ENCODE assay signal across 16 mouse cellular contexts in the genomic region with DNA sequence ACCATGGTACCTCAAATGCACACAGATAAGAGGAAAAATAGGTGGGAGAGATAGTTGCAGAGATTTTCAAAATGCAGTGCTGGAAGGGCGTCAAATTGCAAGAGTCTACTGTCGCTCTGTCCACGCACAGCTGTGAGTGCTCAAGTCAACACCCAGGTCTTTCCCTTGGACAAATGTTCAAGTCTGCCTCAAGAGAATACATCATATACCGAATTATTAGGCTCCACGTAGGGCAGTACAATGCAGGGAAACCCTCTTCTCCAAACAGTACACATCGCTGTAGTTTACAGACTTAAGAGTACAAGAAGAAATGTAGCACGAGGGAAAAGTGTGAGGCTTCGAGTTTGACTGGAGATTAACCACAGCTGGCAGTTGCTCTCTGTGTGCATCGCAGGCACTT.
"Had no signal": no experiment of that assay in that cellular context is flagged by ENCODE, and none has a peak within 500 bp of the region (broad histone marks: within the 10 kb centered on the region; RNA-seq: fewer than 3 reads in every experiment).

No protein-coding gene starts in this region.

- H3K9me3 ChIP-seq: neural tube, embryonic 13.5 days; neural tube, embryonic 15.5 days; stomach, embryonic 15.5 days had no signal

- H3K27me3 ChIP-seq: neural tube, embryonic 13.5 days; neural tube, embryonic 15.5 days; stomach, embryonic 15.5 days had no signal

- H3K27ac ChIP-seq: neural tube, embryonic 13.5 days; neural tube, embryonic 15.5 days; stomach, embryonic 15.5 days; stomach, postnatal 0 days had no signal

- DNase-seq: retina, postnatal 1 day; right cerebral cortex, adult 18-20 months; right cerebral cortex, postnatal 14 days; right cerebral cortex, postnatal 25 days; right cerebral cortex, postnatal 4 days; spleen, adult 18-20 months; thymus, adult 18-20 months; thymus, adult 2 months; thymus, postnatal 14 days; thymus, postnatal 25 days; thymus, postnatal 36 days; thymus, postnatal 4 days had no signal

- H3K4me1 ChIP-seq: neural tube, embryonic 13.5 days; neural tube, embryonic 15.5 days; stomach, embryonic 15.5 days had no signal

- H3K4me3 ChIP-seq: neural tube, embryonic 13.5 days; neural tube, embryonic 15.5 days; stomach, embryonic 15.5 days had no signal

- H3K4me2 ChIP-seq: neural tube, embryonic 13.5 days; neural tube, embryonic 15.5 days; stomach, embryonic 15.5 days had no signal

- H3K36me3 ChIP-seq: neural tube, embryonic 13.5 days; neural tube, embryonic 15.5 days; stomach, embryonic 15.5 days had no signal

- H3K9ac ChIP-seq: neural tube, embryonic 13.5 days; neural tube, embryonic 15.5 days; stomach, embryonic 15.5 days had no signal
